ENCODE assay signal across 24 mouse cellular contexts in the genomic region with DNA sequence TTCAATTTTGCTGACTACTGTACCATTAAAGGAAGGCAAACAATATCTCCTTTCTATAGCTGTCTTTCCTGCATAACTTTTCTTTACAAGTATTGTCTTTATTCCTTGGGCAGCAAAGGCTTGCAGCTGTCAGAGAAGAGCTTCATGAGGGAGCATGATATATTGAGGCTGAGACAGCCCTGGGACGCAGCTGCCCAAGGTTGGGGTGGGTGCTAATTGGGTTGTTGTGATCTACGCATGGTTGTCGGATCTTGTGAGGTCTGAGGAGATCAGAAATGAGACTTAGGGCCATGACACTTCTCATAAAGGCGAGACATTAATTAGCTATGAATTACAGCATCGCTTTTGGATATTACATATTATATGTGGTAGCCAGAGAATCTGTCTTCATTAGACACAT.
A peak's percentile ranks its signal among the peaks of the same experiment; 100 is the strongest.
DNase-seq lines count a peak whose midpoint lies in the region; ATAC-seq and TF ChIP-seq lines count a peak whose summit lies in the region.
"Had no signal": no experiment of that assay in that cellular context is flagged by ENCODE, and none has a peak within 500 bp of the region (broad histone marks: within the 10 kb centered on the region; RNA-seq: fewer than 3 reads in every experiment).

No protein-coding gene starts in this region.

- no peaks in the 10 kb centered on the region for H3K27me3 ChIP-seq in hindbrain, embryonic 11.5 days (ENCODE audit: control insufficient read depth, insufficient read depth, low read length)
- H3K27me3 ChIP-seq in hindbrain, embryonic 16.5 days (replicated peaks; ENCODE audit: control insufficient read depth, insufficient read depth, low read length) = no peaks in the 10 kb centered on the region
- no peaks in the 10 kb centered on the region for H3K27me3 ChIP-seq in midbrain, embryonic 12.5 days
- H3K27me3 ChIP-seq in midbrain, postnatal 0 days (ENCODE audit: insufficient read depth, low read length) = no peaks in the 10 kb centered on the region
- H3K27me3 ChIP-seq in midbrain, embryonic 14.5 days (ENCODE audit: control insufficient read depth, insufficient read depth, low read length) = no peaks in the 10 kb centered on the region
- H3K27me3 ChIP-seq: embryonic facial prominence, embryonic 13.5 days; forebrain, embryonic 12.5 days; heart, embryonic 15.5 days had no signal

- H3K27ac ChIP-seq in hindbrain, embryonic 11.5 days (ENCODE audit: low read depth, low read length) = no peak overlapping the region
- no peak overlapping the region for H3K27ac ChIP-seq in hindbrain, embryonic 16.5 days (ENCODE audit: low read depth, low read length)
- no peak overlapping the region for H3K27ac ChIP-seq in midbrain, embryonic 12.5 days (replicated peaks)
- no peak overlapping the region for H3K27ac ChIP-seq in midbrain, postnatal 0 days (ENCODE audit: low read depth, low read length)
- H3K27ac ChIP-seq in midbrain, embryonic 14.5 days (replicated peaks; ENCODE audit: low read depth, low read length) = no peak overlapping the region
- no peak overlapping the region for H3K27ac ChIP-seq in left cerebral cortex, adult 2 months
- H3K27ac ChIP-seq: embryonic facial prominence, embryonic 13.5 days; forebrain, embryonic 12.5 days; heart, adult 2 months; heart, embryonic 15.5 days had no signal

- peak; percentile 84 for ATAC-seq in hindbrain, embryonic 11.5 days (ENCODE audit: low FRiP score)
- ATAC-seq in hindbrain, embryonic 16.5 days = no peak
- peak; percentile 84 for ATAC-seq in midbrain, embryonic 12.5 days (ENCODE audit: low FRiP score, low read depth)
- no peak for ATAC-seq in midbrain, postnatal 0 days (ENCODE audit: low FRiP score)
- ATAC-seq in midbrain, embryonic 14.5 days (ENCODE audit: low FRiP score, low TSS enrichment) = peak; percentile 46; the same call in 1 of the 2 replicates
- ATAC-seq: CD4-positive, CD25-positive, alpha-beta regulatory T cell, adult 4 months; forebrain, embryonic 16.5 days had no signal

- no peak for TF ChIP-seq POLR2A in brain, embryonic 14.5 days (IDR thresholded peaks at IDR 0.05; ENCODE audit: borderline replicate concordance, extremely low read depth, insufficient read depth, insufficient read length, poor library complexity, severe bottlenecking)

- TF ChIP-seq CTCF in midbrain, postnatal 0 days (IDR thresholded peaks at IDR 0.05) = no peak
- TF ChIP-seq CTCF in brain, embryonic 14.5 days (IDR thresholded peaks at IDR 0.05; ENCODE audit: borderline replicate concordance, extremely low read depth, insufficient read depth, insufficient read length) = no peak
- TF ChIP-seq CTCF in left cerebral cortex, adult 2 months (IDR thresholded peaks at IDR 0.05) = no peak

- H3K9me3 ChIP-seq in hindbrain, embryonic 11.5 days (ENCODE audit: control insufficient read depth, low read length) = no peaks in the 10 kb centered on the region
- H3K9me3 ChIP-seq in hindbrain, embryonic 16.5 days (ENCODE audit: control insufficient read depth, low read length) = no peaks in the 10 kb centered on the region
- no peaks in the 10 kb centered on the region for H3K9me3 ChIP-seq in midbrain, embryonic 12.5 days
- H3K9me3 ChIP-seq in midbrain, postnatal 0 days (ENCODE audit: low read length) = no peaks in the 10 kb centered on the region
- H3K9me3 ChIP-seq in midbrain, embryonic 14.5 days (ENCODE audit: control insufficient read depth, low read length) = no peaks in the 10 kb centered on the region
- H3K9me3 ChIP-seq: embryonic facial prominence, embryonic 13.5 days; forebrain, embryonic 12.5 days; G1E; heart, embryonic 15.5 days had no signal

- H3K4me2 ChIP-seq in hindbrain, embryonic 11.5 days (replicated peaks; ENCODE audit: low read depth, low read length) = no peak overlapping the region
- no peak overlapping the region for H3K4me2 ChIP-seq in hindbrain, embryonic 16.5 days (ENCODE audit: low read length)
- no peak overlapping the region for H3K4me2 ChIP-seq in midbrain, embryonic 12.5 days (replicated peaks)
- no peak overlapping the region for H3K4me2 ChIP-seq in midbrain, postnatal 0 days (ENCODE audit: low read depth, low read length, poor library complexity, severe bottlenecking)
- H3K4me2 ChIP-seq in midbrain, embryonic 14.5 days (ENCODE audit: low read length) = no peak overlapping the region
- H3K4me2 ChIP-seq: embryonic facial prominence, embryonic 13.5 days; forebrain, embryonic 12.5 days; heart, embryonic 11.5 days; heart, embryonic 15.5 days had no signal

- peak; percentile 16 for DNase-seq in hindbrain, embryonic 11.5 days (ENCODE audit: low spot score)
- no peak for DNase-seq in midbrain, postnatal 0 days (ENCODE audit: low spot score)
- DNase-seq in brain, embryonic 14.5 days (ENCODE audit: low read depth) = peak; percentile 26
- peak; percentile 10 for DNase-seq in midbrain, embryonic 14.5 days
- no peak for DNase-seq in left cerebral cortex, adult 2 months (ENCODE audit: extremely low spot score in 1 of 2, low spot score in 2 of 2)
- DNase-seq in kidney, postnatal 10 days = no peak
- DNase-seq: adrenal gland, adult 8-10 months; adrenal gland, postnatal 36 days; B cell, adult 2 months; cerebellum, adult 11 months; cerebellum, adult 8-10 months; cerebellum, postnatal 14 days; gastrocnemius, postnatal 10 days; heart, adult 2 months; heart, postnatal 14 days had no signal

- intact Hi-C loops in left cerebral cortex, adult 2 months (cut with DNase I) = no loop called here

- no peak overlapping the region for H3K9ac ChIP-seq in hindbrain, embryonic 11.5 days (ENCODE audit: low read depth, low read length)
- no peak overlapping the region for H3K9ac ChIP-seq in hindbrain, embryonic 16.5 days (ENCODE audit: low read depth, low read length)
- no peak overlapping the region for H3K9ac ChIP-seq in midbrain, embryonic 12.5 days (replicated peaks)
- no peak overlapping the region for H3K9ac ChIP-seq in midbrain, postnatal 0 days (replicated peaks; ENCODE audit: low read length, poor library complexity, severe bottlenecking)
- H3K9ac ChIP-seq in midbrain, embryonic 14.5 days (replicated peaks; ENCODE audit: low read length) = no peak overlapping the region
- H3K9ac ChIP-seq: embryonic facial prominence, embryonic 13.5 days; forebrain, embryonic 12.5 days; heart, embryonic 15.5 days had no signal

- no peaks in the 10 kb centered on the region for H3K4me1 ChIP-seq in hindbrain, embryonic 11.5 days (replicated peaks; ENCODE audit: control insufficient read depth, insufficient read depth, low read length)
- H3K4me1 ChIP-seq in hindbrain, embryonic 16.5 days (ENCODE audit: control insufficient read depth, insufficient read depth, low read depth, low read length) = no peaks in the 10 kb centered on the region
- no peaks in the 10 kb centered on the region for H3K4me1 ChIP-seq in midbrain, embryonic 12.5 days
- no peaks in the 10 kb centered on the region for H3K4me1 ChIP-seq in midbrain, postnatal 0 days (ENCODE audit: insufficient read depth, low read length)
- H3K4me1 ChIP-seq in midbrain, embryonic 14.5 days (ENCODE audit: control insufficient read depth, insufficient read depth, low read length) = no peaks in the 10 kb centered on the region
- H3K4me1 ChIP-seq: embryonic facial prominence, embryonic 13.5 days; forebrain, embryonic 12.5 days; heart, embryonic 15.5 days had no signal

- 73% methylated on average over 5 of the region's 5 CpGs for WGBS in hindbrain, embryonic 11.5 days
- WGBS in hindbrain, embryonic 16.5 days = 64% methylated on average over 5 of the region's 5 CpGs
- 70% methylated on average over 5 of the region's 5 CpGs for WGBS in midbrain, embryonic 12.5 days
- WGBS in midbrain, postnatal 0 days = 62% methylated on average over 5 of the region's 5 CpGs
- WGBS in midbrain, embryonic 14.5 days = 62% methylated on average over 5 of the region's 5 CpGs

- no peaks in the 10 kb centered on the region for H3K36me3 ChIP-seq in hindbrain, embryonic 11.5 days (ENCODE audit: control insufficient read depth, insufficient read depth, low read length)
- no peaks in the 10 kb centered on the region for H3K36me3 ChIP-seq in hindbrain, embryonic 16.5 days (ENCODE audit: control insufficient read depth, insufficient read depth, low read length)
- H3K36me3 ChIP-seq in midbrain, embryonic 12.5 days = no peaks in the 10 kb centered on the region
- no peaks in the 10 kb centered on the region for H3K36me3 ChIP-seq in midbrain, postnatal 0 days (ENCODE audit: insufficient read depth, low read length)
- no peaks in the 10 kb centered on the region for H3K36me3 ChIP-seq in midbrain, embryonic 14.5 days (ENCODE audit: control insufficient read depth, insufficient read depth, low read length)
- H3K36me3 ChIP-seq: embryonic facial prominence, embryonic 13.5 days; forebrain, embryonic 12.5 days; G1E; heart, embryonic 15.5 days had no signal

- no peak overlapping the region for H3K4me3 ChIP-seq in hindbrain, embryonic 11.5 days (ENCODE audit: low read depth, low read length)
- no peak overlapping the region for H3K4me3 ChIP-seq in hindbrain, embryonic 16.5 days (ENCODE audit: low read length)
- H3K4me3 ChIP-seq in midbrain, embryonic 12.5 days = no peak overlapping the region
- no peak overlapping the region for H3K4me3 ChIP-seq in midbrain, postnatal 0 days (ENCODE audit: low read depth, low read length)
- H3K4me3 ChIP-seq in midbrain, embryonic 14.5 days (replicated peaks; ENCODE audit: low read depth, low read length) = no peak overlapping the region
- H3K4me3 ChIP-seq in left cerebral cortex, adult 2 months = no peak overlapping the region
- H3K4me3 ChIP-seq: embryonic facial prominence, embryonic 13.5 days; forebrain, embryonic 12.5 days; heart, adult 2 months; heart, embryonic 15.5 days had no signal

Comparison
In these comparisons a context has a peak if more than half of its experiments do, and no peak if none do; other contexts are left out.
1. ATAC-seq: peak in hindbrain, embryonic 11.5 days (single experiment), midbrain, embryonic 12.5 days (single experiment) and midbrain, embryonic 14.5 days (single experiment); none in hindbrain, embryonic 16.5 days (single experiment) and midbrain, postnatal 0 days (single experiment).
2. DNase-seq: peak in hindbrain, embryonic 11.5 days (single experiment), brain, embryonic 14.5 days (single experiment) and midbrain, embryonic 14.5 days (single experiment); none in midbrain, postnatal 0 days (single experiment), left cerebral cortex, adult 2 months (0 of 2) and kidney, postnatal 10 days (single experiment).